Mouse (Mus musculus): ENCODE data around the gene Slc39a10. TPM values are rescaled to one million over a fixed set of nuclear protein-coding genes. Genes with fewer than 3 reads are reported as not detected.

The Slc39a10 gene
- total RNA-seq, 2 experiments from 2014 or later = 5.6 to 9.3 TPM

GRCm38 (mm10) chr1:46873770-46874169 is 18.9 kb downstream of the Slc39a10 start:
- no peak for DNase-seq
- intact Hi-C loops (cut with DNase I; ENCODE audit: low total_unique reads) = no loop called here

GRCm38 (mm10) chr1:46869788-46870187 is 22.9 kb downstream of the Slc39a10 start:
- intact Hi-C loops (cut with DNase I; ENCODE audit: low total_unique reads) = no loop called here
- DNase-seq = no peak

- no peak for DNase-seq
- intact Hi-C loops (cut with DNase I; ENCODE audit: low total_unique reads) = no loop called here
These were observed 28.3 kb downstream of the Slc39a10 start for GRCm38 (mm10) chr1:46864175-46864885.

GRCm38 (mm10) chr1:46863434-46863833 is 29.2 kb downstream of the Slc39a10 start:
- intact Hi-C loops (cut with DNase I; ENCODE audit: low total_unique reads) = no loop called here
- DNase-seq = no peak

GRCm38 (mm10) chr1:46860082-46860481 is 32.6 kb downstream of the Slc39a10 start:
- intact Hi-C loops (cut with DNase I; ENCODE audit: low total_unique reads) = no loop called here
- no peak for DNase-seq

- intact Hi-C loops (cut with DNase I; ENCODE audit: low total_unique reads) = no loop called here
These were observed 34.1 kb downstream of the Slc39a10 start for GRCm38 (mm10) chr1:46858579-46858978.

GRCm38 (mm10) chr1:46856498-46856897 is 36.2 kb downstream of the Slc39a10 start:
- intact Hi-C loops (cut with DNase I; ENCODE audit: low total_unique reads) = no loop called here
- DNase-seq = no peak

More at GRCm38 (mm10) chr1:46858579-46858978, 34.1 kb downstream of the Slc39a10 start:
- DNase-seq = no peak

GRCm38 (mm10) chr1:46854036-46854900 is 38.4 kb downstream of the Slc39a10 start:
- no peak for DNase-seq
- intact Hi-C loops (cut with DNase I; ENCODE audit: low total_unique reads) = no loop called here

GRCm38 (mm10) chr1:46853317-46854035 is 39.2 kb downstream of the Slc39a10 start:
- peak; percentile 96 for DNase-seq
- intact Hi-C loops (cut with DNase I; ENCODE audit: low total_unique reads) = no loop called here

GRCm38 (mm10) chr1:46852600-46853272 is 39.9 kb downstream of the Slc39a10 start:
- intact Hi-C loops (cut with DNase I; ENCODE audit: low total_unique reads) = no loop called here
- peak; percentile 76 for DNase-seq

GRCm38 (mm10) chr1:46852216-46852599 is 40.4 kb downstream of the Slc39a10 start:
- no peak for DNase-seq
- intact Hi-C loops (cut with DNase I; ENCODE audit: low total_unique reads) = no loop called here

GRCm38 (mm10) chr1:46851586-46851985 is 41.1 kb downstream of the Slc39a10 start:
- intact Hi-C loops (cut with DNase I; ENCODE audit: low total_unique reads) = no loop called here
- no peak for DNase-seq

GRCm38 (mm10) chr1:46849758-46850157 is 42.9 kb downstream of the Slc39a10 start:
- DNase-seq = peak; percentile 27
- intact Hi-C loops (cut with DNase I; ENCODE audit: low total_unique reads) = no loop called here

- intact Hi-C loops (cut with DNase I; ENCODE audit: low total_unique reads) = no loop called here
- DNase-seq = no peak
These were observed 47.4 kb downstream of the Slc39a10 start for GRCm38 (mm10) chr1:46845221-46845620.

GRCm38 (mm10) chr1:46844281-46844680 is 48.4 kb downstream of the Slc39a10 start:
- intact Hi-C loops (cut with DNase I; ENCODE audit: low total_unique reads) = no loop called here
- no peak for DNase-seq

GRCm38 (mm10) chr1:46843406-46843805 is 49.2 kb downstream of the Slc39a10 start:
- DNase-seq = no peak
- intact Hi-C loops (cut with DNase I; ENCODE audit: low total_unique reads) = no loop called here

- DNase-seq = peak; percentile 6
- intact Hi-C loops (cut with DNase I; ENCODE audit: low total_unique reads) = no loop called here
These were observed 60.7 kb downstream of the Slc39a10 start for GRCm38 (mm10) chr1:46831927-46832326.

GRCm38 (mm10) chr1:46830066-46830843 is 62.4 kb downstream of the Slc39a10 start:
- intact Hi-C loops (cut with DNase I; ENCODE audit: low total_unique reads) = no loop called here
- DNase-seq = no peak

Data from gastrocnemius, postnatal 14 days (tissue).